Mouse (Mus musculus) liver, adult 2 months (tissue): ENCODE results near the gene Mrpl9.

Experiments used
- CTCF ChIP-seq: fragments of 200-500 bp; IDR thresholded peaks from 2 replicates; pipeline ENCODE4 v1.5.1; 2011; ENCODE audit warnings: low read depth, low read length, control low read depth
- POLR2A ChIP-seq: fragments of 200-500 bp; IDR thresholded peaks from 2 replicates; pipeline ENCODE4 v1.6.1; 2011; ENCODE audit warnings: low read length, control low read depth; ENCODE audit not compliant: insufficient read depth; ENCODE audit errors: extremely low read depth

GRCm38 (mm10) chr3:94479564-94479963 is 36.4 kb downstream of the Mrpl9 start:
- no peak for TF ChIP-seq CTCF
- TF ChIP-seq POLR2A = no peak
